Mouse (Mus musculus): ENCODE data around the gene Plppr3.

DNA sequence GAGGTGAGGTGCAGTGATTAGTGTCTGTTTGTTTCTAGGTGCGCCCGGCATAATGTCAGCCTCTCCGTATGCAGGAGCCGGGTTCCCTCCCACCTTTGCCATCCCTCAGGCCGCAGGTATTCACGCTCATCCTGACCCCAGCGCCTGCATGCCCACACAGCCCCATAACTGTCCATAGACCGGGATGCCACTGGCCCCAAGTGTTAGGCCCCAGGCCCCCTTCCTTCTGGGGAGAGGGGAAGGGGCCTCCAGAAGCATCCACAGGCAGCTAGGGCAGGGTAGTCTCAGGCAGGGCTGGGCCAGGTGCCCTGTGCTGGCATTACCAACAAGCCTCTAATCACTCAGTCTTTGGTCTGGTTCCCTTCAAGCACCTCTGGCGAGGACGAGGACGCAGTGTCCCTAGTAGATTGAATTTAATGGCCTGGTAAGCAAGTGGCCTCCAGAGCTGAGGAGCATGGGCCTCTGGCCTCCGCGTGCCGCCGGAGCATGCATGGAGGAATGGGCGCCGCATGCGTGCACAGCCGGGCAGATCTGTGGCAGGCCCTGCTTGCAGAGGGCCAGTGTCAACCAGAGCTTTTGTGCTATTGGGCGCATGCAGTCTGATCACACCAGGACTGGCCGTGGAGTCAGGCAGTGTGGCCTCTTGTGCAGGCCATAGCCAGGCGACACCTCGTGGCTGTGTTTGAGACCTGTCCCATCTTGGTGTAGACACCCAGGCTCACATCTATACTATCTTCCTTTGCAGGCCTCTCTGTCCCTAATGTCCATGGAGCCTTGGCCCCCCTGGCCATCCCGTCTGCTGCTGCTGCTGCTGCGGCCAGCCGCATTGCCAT lies 14.1 kb downstream of the Plppr3 start:
- no peak for TF ChIP-seq CTCF (IDR thresholded peaks at IDR 0.05 in 2 of 3, conservative IDR thresholded peaks at IDR 0.05 in 1 of 3; ENCODE audit: control insufficient read depth in 1 of 3, insufficient read depth in 1 of 3, low read depth in 2 of 3, low read length in 3 of 3, poor library complexity in 1 of 3, severe bottlenecking in 1 of 3)
- TF ChIP-seq POLR2A (IDR thresholded peaks at IDR 0.05; ENCODE audit: control insufficient read depth in 1 of 2, insufficient read depth in 1 of 2, low read depth in 1 of 2, low read length in 2 of 2, poor library complexity in 1 of 2): 0 out of 4 replicates have a peak, but pooled peaks of 1 of the 2 experiments have one; percentile 35
- no peak for TF ChIP-seq CHD1 (IDR thresholded peaks at IDR 0.05; ENCODE audit: low read depth, low read length)
- TF ChIP-seq EP300 (IDR thresholded peaks at IDR 0.05; ENCODE audit: low read depth in 1 of 2, low read length in 2 of 2): no peak
- no peak for TF ChIP-seq USF2 (IDR thresholded peaks at IDR 0.05; ENCODE audit: borderline replicate concordance in 1 of 2, insufficient read depth in 1 of 2, low read depth in 1 of 2, low read length in 2 of 2)
- no peak for TF ChIP-seq MEF2A (IDR thresholded peaks at IDR 0.05; ENCODE audit: extremely low read depth, insufficient replicate concordance, low read depth, low read length, poor library complexity, severe bottlenecking)
- TF ChIP-seq MAX (IDR thresholded peaks at IDR 0.05; ENCODE audit: low read length): no peak
- no peak for TF ChIP-seq NRF1 (IDR thresholded peaks at IDR 0.05; ENCODE audit: insufficient read depth, low read depth, low read length, poor library complexity, severe bottlenecking)
- TF ChIP-seq TAL1 (IDR thresholded peaks at IDR 0.05; ENCODE audit: low read length): no peak
- no peak for TF ChIP-seq ZMIZ1 (IDR thresholded peaks at IDR 0.05; ENCODE audit: low read depth, low read length)
- no peak for TF ChIP-seq RAD21 (IDR thresholded peaks at IDR 0.05; ENCODE audit: low read depth, low read length)
- TF ChIP-seq GATA1 (IDR thresholded peaks at IDR 0.05; ENCODE audit: low read depth, low read length): no peak
- TF ChIP-seq MAZ (IDR thresholded peaks at IDR 0.05; ENCODE audit: low read depth, low read length): no peak
- TF ChIP-seq MYB (IDR thresholded peaks at IDR 0.05; ENCODE audit: low read depth, low read length): no peak

Data from MEL (cell line).